Mouse (Mus musculus) cortical plate, adult 2 months (tissue): ENCODE results near the gene Hc. TPM values are rescaled to one million over a fixed set of nuclear protein-coding genes. Genes with fewer than 3 reads are reported as not detected.

ENCODE experiments used
- H3K27ac ChIP-seq: fragments of 200-500 bp; 2 replicates; pipeline ENCODE4 v1.5.1; 2012; ENCODE audit warnings: low read length, control low read depth, inconsistent platforms; ENCODE audit not compliant: insufficient read depth
- H3K4me1 ChIP-seq: fragments of 200-500 bp; 2 replicates; pipeline ENCODE4 v1.6.1; 2011; ENCODE audit warnings: low read length; ENCODE audit not compliant: control insufficient read depth, insufficient read depth
- H3K4me3 ChIP-seq: fragments of 200-500 bp; 2 replicates; pipeline ENCODE4 v1.5.1; 2011; ENCODE audit warnings: mild to moderate bottlenecking, low read length, control low read depth; ENCODE audit not compliant: insufficient read depth
- CTCF ChIP-seq: fragments of 200-500 bp; IDR thresholded peaks from 2 replicates; pipeline ENCODE4 v1.5.1; 2011; ENCODE audit warnings: mild to moderate bottlenecking, control low read depth, low read length; ENCODE audit not compliant: insufficient read depth; ENCODE audit errors: extremely low read depth
- POLR2A ChIP-seq: fragments of 200-500 bp; IDR thresholded peaks from 2 replicates; pipeline ENCODE4 v1.6.1; 2011; ENCODE audit warnings: mild to moderate bottlenecking, low read length, control low read depth; ENCODE audit not compliant: insufficient read depth; ENCODE audit errors: extremely low read depth
- polyA plus RNA-seq: library from polyadenylated mRNA; depleted of rRNA; stranded (reverse); fragments of >200 nt; gene quantifications from 2 replicates; pipeline ENCODE4 v1.2.3, GENCODE M21; 2012

The Hc gene
- polyA plus RNA-seq, 1 experiment, result 0.35 TPM

GRCm38 (mm10) chr2:34969166-34969565 is 92.1 kb downstream of the Hc start:
- no peak overlapping the region for H3K27ac ChIP-seq
- peaks cover 2% of the 10 kb centered on the region for H3K4me1 ChIP-seq
- TF ChIP-seq POLR2A (no peak), CTCF (no peak)
- no peak overlapping the region for H3K4me3 ChIP-seq

- Histone ChIP-seq H3K27ac (no peak overlapping the region), H3K4me1 (peaks cover 2% of the 10 kb centered on the region), H3K4me3 (no peak overlapping the region)
- TF ChIP-seq CTCF (no peak), POLR2A (no peak)
Measured at GRCm38 (mm10) chr2:34966243-34966934, 94.8 kb downstream of the Hc start.

GRCm38 (mm10) chr2:34965806-34966205 is 95.4 kb downstream of the Hc start:
- no peak for TF ChIP-seq CTCF
- no peak for TF ChIP-seq POLR2A
- H3K27ac ChIP-seq, result no peak overlapping the region
- H3K4me1 ChIP-seq, result peaks cover 2% of the 10 kb centered on the region
- no peak overlapping the region for H3K4me3 ChIP-seq

- H3K4me1 ChIP-seq, result peaks cover 2% of the 10 kb centered on the region
- no peak overlapping the region for H3K4me3 ChIP-seq
- H3K27ac ChIP-seq, result no peak overlapping the region
- TF ChIP-seq CTCF, result no peak
- no peak for TF ChIP-seq POLR2A
Measured at GRCm38 (mm10) chr2:34965293-34965692, 95.9 kb downstream of the Hc start.

GRCm38 (mm10) chr2:34964651-34965050 is 96.6 kb downstream of the Hc start:
- no peak overlapping the region for H3K27ac ChIP-seq
- H3K4me3 ChIP-seq, result no peak overlapping the region
- H3K4me1 ChIP-seq, result peaks cover 2% of the 10 kb centered on the region; the same call in 1 of the 2 replicates
- TF ChIP-seq POLR2A (no peak), CTCF (no peak)

GRCm38 (mm10) chr2:34964230-34964629 is 97.0 kb downstream of the Hc start:
- H3K4me3 ChIP-seq, result no peak overlapping the region
- TF ChIP-seq CTCF (no peak), POLR2A (no peak)
- peaks cover 1% of the 10 kb centered on the region; the same call in 1 of the 2 replicates for H3K4me1 ChIP-seq
- no peak overlapping the region for H3K27ac ChIP-seq

- Histone ChIP-seq H3K4me3 (no peak overlapping the region), H3K4me1 (no peaks in the 10 kb centered on the region), H3K27ac (no peak overlapping the region)
- TF ChIP-seq POLR2A (no peak), CTCF (no peak)
Measured at GRCm38 (mm10) chr2:34963371-34963956, 97.8 kb downstream of the Hc start.

GRCm38 (mm10) chr2:34962893-34963292 is 98.3 kb downstream of the Hc start:
- TF ChIP-seq CTCF (no peak), POLR2A (no peak)
- Histone ChIP-seq H3K4me3 (no peak overlapping the region), H3K4me1 (no peaks in the 10 kb centered on the region), H3K27ac (no peak overlapping the region)

- Histone ChIP-seq H3K4me1 (no peaks in the 10 kb centered on the region), H3K4me3 (no peak overlapping the region), H3K27ac (no peak overlapping the region)
- TF ChIP-seq CTCF, result no peak
- no peak for TF ChIP-seq POLR2A
Measured at GRCm38 (mm10) chr2:34962211-34962610, 99.0 kb downstream of the Hc start.

- Histone ChIP-seq H3K4me1 (no peaks in the 10 kb centered on the region), H3K4me3 (no peak within 1 kb of the TSS), H3K27ac (no peak within 1 kb of the TSS)
- TF ChIP-seq POLR2A (no peak), CTCF (no peak)
Measured at GRCm38 (mm10) chr2:34961481-34962036, 99.7 kb downstream of the Hc start, which contains the start of gene Traf1. TSS of gene Traf1 (minus strand) at chr2:34961772.
